Mouse (Mus musculus) cerebellum, adult 18-20 months (tissue): Measurements from ENCODE around the gene Bsn.

ENCODE experiments used
- DNase-seq, 2 experiments: peaks; one replicate each; pipeline ENCODE4 v3.0.0; 2021

Gene Bsn

GRCm38 (mm10) chr9:108196920-108197677 lies 6.9 kb upstream of the Bsn start:
- no peak for DNase-seq

- DNase-seq = peak in 1 of 2 experiments; percentile 57
These were observed 6.0 kb upstream of the Bsn start for GRCm38 (mm10) chr9:108196222-108196621.

GRCm38 (mm10) chr9:108189488-108189786 lies 747 bp downstream of the Bsn start:
- peak in 1 of 2 experiments; percentile 55 for DNase-seq

- DNase-seq = peak in 1 of 2 experiments; percentile 47
These were observed 1.2 kb downstream of the Bsn start for GRCm38 (mm10) chr9:108189023-108189422.

- DNase-seq = no peak
These were observed 1.7 kb downstream of the Bsn start for GRCm38 (mm10) chr9:108188511-108188910.

- peak in 1 of 2 experiments; percentile 49 for DNase-seq
These were observed 2.6 kb downstream of the Bsn start for GRCm38 (mm10) chr9:108187616-108188015.

DNA sequence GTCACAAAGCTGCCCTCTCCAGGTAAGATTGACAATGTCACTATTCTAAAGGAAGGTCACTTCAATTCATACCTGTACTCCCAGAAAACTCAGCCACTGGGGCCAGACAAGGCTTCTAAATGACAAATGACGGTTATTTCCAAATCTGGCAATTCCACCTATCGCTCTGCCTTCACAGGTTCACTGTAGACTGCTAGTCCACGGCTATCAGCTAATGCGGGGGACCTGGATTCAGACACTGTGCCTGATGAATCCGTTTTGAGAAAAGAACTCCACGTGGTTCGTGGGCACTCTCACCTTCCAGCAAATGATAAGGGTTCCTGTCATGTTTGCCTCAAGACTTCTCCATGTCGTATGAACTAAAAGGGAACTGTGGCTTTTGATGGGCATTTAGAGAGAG lies 4.4 kb downstream of the Bsn start:
- no peak for DNase-seq

GRCm38 (mm10) chr9:108183531-108183994 lies 6.6 kb downstream of the Bsn start:
- DNase-seq = peak; percentile 63 to 65

GRCm38 (mm10) chr9:108182806-108183506 lies 7.2 kb downstream of the Bsn start:
- peak; percentile 62 to 64 for DNase-seq

GRCm38 (mm10) chr9:108178391-108178790 lies 11.8 kb downstream of the Bsn start:
- no peak for DNase-seq

GRCm38 (mm10) chr9:108175116-108175838 lies 14.9 kb downstream of the Bsn start:
- DNase-seq = no peak

- no peak for DNase-seq
These were observed 17.3 kb downstream of the Bsn start for GRCm38 (mm10) chr9:108172777-108173350.

DNA sequence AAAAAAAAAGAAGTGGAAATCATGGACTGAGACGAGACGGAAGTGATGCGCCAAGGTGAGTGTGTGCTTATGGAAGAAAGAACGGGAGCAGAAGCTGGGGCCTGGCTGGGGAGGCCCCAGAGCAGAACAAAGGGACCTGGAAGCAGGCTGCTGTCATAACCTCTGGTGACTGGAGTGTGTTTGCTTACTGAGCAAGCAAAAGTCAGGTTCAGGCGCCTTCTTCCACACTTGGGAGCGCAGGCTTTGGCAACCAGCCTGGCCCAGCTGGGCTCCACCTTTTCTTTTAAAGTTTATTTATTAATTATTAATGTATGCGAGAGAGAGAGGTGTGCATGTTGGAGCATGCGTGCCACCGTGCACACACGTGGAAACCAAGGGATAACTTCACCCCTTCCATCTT lies 20.4 kb downstream of the Bsn start:
- DNase-seq = no peak

DNA sequence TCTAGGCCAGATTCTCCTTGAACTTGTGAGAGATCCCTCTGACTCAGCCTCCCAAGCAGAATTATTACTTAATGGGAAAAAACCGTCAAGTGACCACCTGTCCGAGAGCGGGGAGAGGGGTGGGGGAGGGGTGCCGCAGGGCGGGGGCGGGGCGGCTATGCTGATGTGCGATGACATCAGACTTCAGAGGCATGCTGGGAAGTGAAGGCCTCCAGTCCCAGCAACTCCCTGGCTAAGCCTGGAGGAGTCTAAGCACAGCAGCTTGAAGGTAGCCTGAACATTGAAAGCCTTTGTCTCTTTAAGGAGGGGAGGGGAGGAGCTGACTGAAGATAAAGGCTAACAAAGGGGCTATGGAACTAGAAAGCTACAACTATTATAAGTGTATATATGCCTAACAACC lies 25.0 kb downstream of the Bsn start:
- no peak for DNase-seq

GRCm38 (mm10) chr9:108163646-108164284 lies 26.4 kb downstream of the Bsn start:
- DNase-seq = peak in 1 of 2 experiments; percentile 50

DNA sequence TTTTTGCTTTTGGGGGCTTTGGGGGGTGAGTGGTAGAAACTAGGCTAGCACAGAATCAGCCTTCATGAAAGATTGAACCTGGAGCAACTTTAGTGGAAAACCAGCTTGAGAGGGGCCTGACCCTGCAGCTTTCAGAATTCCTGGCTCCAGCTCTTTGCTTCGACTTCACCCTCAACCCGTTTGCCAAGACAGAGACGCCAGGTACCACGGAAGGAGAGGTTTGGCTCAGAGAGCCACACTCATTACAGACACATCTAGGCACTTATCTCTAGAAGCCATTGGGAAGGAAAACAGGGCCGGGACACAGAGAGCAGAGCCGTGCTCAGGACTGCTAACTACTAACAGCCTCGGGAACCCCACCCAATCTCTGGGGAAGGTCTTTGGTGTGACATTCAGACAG lies 32.3 kb downstream of the Bsn start:
- peak; percentile 68 to 76 for DNase-seq

DNA sequence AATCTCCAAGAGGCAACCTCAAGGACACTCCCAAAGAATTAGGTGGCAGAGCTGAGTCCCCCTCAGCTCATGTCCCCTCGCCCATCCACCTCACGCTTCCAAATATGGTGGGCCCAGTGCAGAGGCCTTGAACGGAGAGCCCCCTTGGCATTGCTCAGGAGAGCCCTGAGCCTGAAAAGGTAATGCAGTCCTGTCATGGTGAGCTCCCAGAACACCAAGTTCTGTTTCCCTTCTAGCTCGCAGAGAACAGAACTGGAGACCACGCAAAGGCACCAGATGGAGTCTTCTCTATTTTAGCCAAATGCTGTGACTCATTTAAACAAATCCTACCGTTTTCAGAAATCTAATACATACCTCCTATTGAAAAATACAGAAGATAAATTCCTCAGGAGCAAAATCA lies 32.7 kb downstream of the Bsn start:
- DNase-seq = peak; percentile 74 to 76

DNA sequence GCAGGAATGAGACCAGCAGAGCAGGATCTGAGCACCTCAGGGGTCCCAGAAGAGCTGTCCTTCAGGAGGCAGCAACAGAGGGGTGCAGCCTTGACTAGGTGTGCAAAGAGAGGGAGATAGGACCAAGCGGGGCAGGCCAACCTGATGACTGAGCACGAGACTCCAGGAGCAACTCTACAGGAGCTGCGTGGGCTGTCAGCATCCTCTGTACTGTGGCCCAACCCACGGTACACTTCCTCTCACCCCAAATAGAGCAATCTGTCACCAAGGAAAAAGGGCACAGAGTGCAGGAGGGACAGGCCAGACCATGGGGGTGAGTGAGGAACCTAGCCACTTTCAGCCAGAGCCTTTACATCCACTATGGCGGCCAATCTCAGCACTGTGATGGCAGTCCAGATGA lies 33.4 kb downstream of the Bsn start:
- DNase-seq = peak; percentile 76 to 79

- no peak for DNase-seq
These were observed 35.4 kb downstream of the Bsn start for GRCm38 (mm10) chr9:108154814-108155213.

GRCm38 (mm10) chr9:108153516-108154448 lies 36.4 kb downstream of the Bsn start:
- DNase-seq = peak; percentile 92 to 96

GRCm38 (mm10) chr9:108150486-108150885 lies 39.7 kb downstream of the Bsn start:
- DNase-seq = no peak

DNA sequence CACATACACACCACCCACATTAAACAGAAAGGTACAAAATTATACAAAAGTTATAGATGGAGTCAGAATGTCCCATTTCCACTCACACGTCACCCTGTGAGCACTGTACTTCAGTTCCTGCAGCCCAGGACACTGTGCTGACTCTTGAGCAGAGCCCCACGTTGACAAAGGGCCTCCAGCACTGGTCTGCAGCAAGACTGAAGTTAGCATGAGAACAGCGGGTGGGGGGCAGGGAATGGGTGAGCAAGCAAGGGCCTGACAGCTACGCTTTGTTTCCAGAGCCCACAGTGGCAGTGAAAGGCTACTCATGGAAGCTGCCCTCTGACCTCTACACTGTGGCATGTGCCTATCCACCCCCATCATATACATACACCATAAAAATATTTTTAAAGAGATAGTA lies 40.4 kb downstream of the Bsn start:
- DNase-seq = no peak
